Comparison of ENCODE assay signal across 14 mouse cellular contexts in genomic region chr12:71578006-71578405, GRCm38 (mm10).
A peak's percentile ranks its signal among the peaks of the same experiment; 100 is the strongest.
DNase-seq lines count a peak whose midpoint lies in the region; ATAC-seq lines count a peak whose summit lies in the region.
"Had no signal": no experiment of that assay in that cellular context is flagged by ENCODE, and none has a peak within 500 bp of the region (broad histone marks: within the 10 kb centered on the region; RNA-seq: fewer than 3 reads in every experiment).

No protein-coding gene starts in this region.

- H3K27ac ChIP-seq in hindbrain, embryonic 12.5 days: peak overlapping the region; percentile 19; the same call in 1 of the 2 replicates
- no peak overlapping the region for H3K27ac ChIP-seq in hindbrain, embryonic 16.5 days (ENCODE audit: low read depth, low read length)
- H3K27ac ChIP-seq in midbrain, embryonic 11.5 days (ENCODE audit: low read depth, low read length): no peak overlapping the region
- H3K27ac ChIP-seq in midbrain, embryonic 10.5 days (replicated peaks): no peak overlapping the region
- H3K27ac ChIP-seq: embryonic facial prominence, embryonic 12.5 days; forebrain, embryonic 10.5 days; heart, adult 2 months; liver, embryonic 15.5 days had no signal

- peak; percentile 38 to 72 for DNase-seq in adrenal gland, adult (ENCODE audit: inconsistent age in 2 of 2, low spot score in 1 of 2)
- no peak for DNase-seq in adrenal gland, postnatal 14 days
- DNase-seq in midbrain, embryonic 11.5 days (ENCODE audit: low spot score, missing footprints): peak; percentile 68
- DNase-seq in midbrain, embryonic 10.5 days (ENCODE audit: low spot score): no peak
- no peak for DNase-seq in thymus, postnatal 25 days
- no peak for DNase-seq in right cerebral cortex, adult 18-20 months
- DNase-seq: heart, adult 2 months; layer of hippocampus, postnatal 36 days; thymus, adult 18-20 months had no signal

- H3K36me3 ChIP-seq in hindbrain, embryonic 12.5 days: no peaks in the 10 kb centered on the region
- no peaks in the 10 kb centered on the region for H3K36me3 ChIP-seq in hindbrain, embryonic 16.5 days (ENCODE audit: control insufficient read depth, insufficient read depth, low read length)
- no peaks in the 10 kb centered on the region for H3K36me3 ChIP-seq in midbrain, embryonic 11.5 days (ENCODE audit: control insufficient read depth, insufficient read depth, low read length)
- no peaks in the 10 kb centered on the region for H3K36me3 ChIP-seq in midbrain, embryonic 10.5 days
- H3K36me3 ChIP-seq: embryonic facial prominence, embryonic 12.5 days; forebrain, embryonic 10.5 days; liver, embryonic 15.5 days had no signal

- H3K4me2 ChIP-seq in hindbrain, embryonic 12.5 days (replicated peaks): no peak overlapping the region
- H3K4me2 ChIP-seq in hindbrain, embryonic 16.5 days (ENCODE audit: low read length): no peak overlapping the region
- no peak overlapping the region for H3K4me2 ChIP-seq in midbrain, embryonic 11.5 days

- no peaks in the 10 kb centered on the region for H3K27me3 ChIP-seq in hindbrain, embryonic 12.5 days
- H3K27me3 ChIP-seq in hindbrain, embryonic 16.5 days (replicated peaks; ENCODE audit: control insufficient read depth, insufficient read depth, low read length): no peaks in the 10 kb centered on the region
- H3K27me3 ChIP-seq in midbrain, embryonic 11.5 days (ENCODE audit: control insufficient read depth, insufficient read depth, low read length): no peaks in the 10 kb centered on the region
- H3K27me3 ChIP-seq in midbrain, embryonic 10.5 days (ENCODE audit: low read depth, poor library complexity, severe bottlenecking): no peaks in the 10 kb centered on the region
- H3K27me3 ChIP-seq: embryonic facial prominence, embryonic 12.5 days; liver, embryonic 15.5 days had no signal

- WGBS in hindbrain, embryonic 12.5 days: 55% methylated on average over 9 of the region's 9 CpGs
- WGBS in hindbrain, embryonic 16.5 days: 47% methylated on average over 9 of the region's 9 CpGs
- WGBS in midbrain, embryonic 11.5 days: 81% methylated on average over 9 of the region's 9 CpGs
- 84% methylated on average over 9 of the region's 9 CpGs for WGBS in midbrain, embryonic 10.5 days

- H3K4me1 ChIP-seq in hindbrain, embryonic 12.5 days: peaks cover 32% of the 10 kb centered on the region
- peaks cover 8% of the 10 kb centered on the region for H3K4me1 ChIP-seq in hindbrain, embryonic 16.5 days (ENCODE audit: control insufficient read depth, insufficient read depth, low read depth, low read length)
- H3K4me1 ChIP-seq in midbrain, embryonic 11.5 days (ENCODE audit: control insufficient read depth, insufficient read depth, low read length): peaks cover 2% of the 10 kb centered on the region
- peaks cover 29% of the 10 kb centered on the region for H3K4me1 ChIP-seq in midbrain, embryonic 10.5 days
- H3K4me1 ChIP-seq: liver, embryonic 15.5 days had no signal

- no peak overlapping the region for H3K4me3 ChIP-seq in hindbrain, embryonic 12.5 days
- no peak overlapping the region for H3K4me3 ChIP-seq in hindbrain, embryonic 16.5 days (ENCODE audit: low read length)
- no peak overlapping the region for H3K4me3 ChIP-seq in midbrain, embryonic 11.5 days (ENCODE audit: low read depth, low read length)
- H3K4me3 ChIP-seq in midbrain, embryonic 10.5 days: no peak overlapping the region
- H3K4me3 ChIP-seq: heart, adult 2 months had no signal

- H3K9me3 ChIP-seq in hindbrain, embryonic 12.5 days (replicated peaks): no peaks in the 10 kb centered on the region
- no peaks in the 10 kb centered on the region for H3K9me3 ChIP-seq in hindbrain, embryonic 16.5 days (ENCODE audit: control insufficient read depth, low read length)
- H3K9me3 ChIP-seq in midbrain, embryonic 11.5 days (ENCODE audit: control insufficient read depth, low read length): no peaks in the 10 kb centered on the region
- H3K9me3 ChIP-seq in midbrain, embryonic 10.5 days (replicated peaks): no peaks in the 10 kb centered on the region
- H3K9me3 ChIP-seq: embryonic facial prominence, embryonic 12.5 days; forebrain, embryonic 10.5 days; liver, embryonic 15.5 days had no signal

- ATAC-seq in hindbrain, embryonic 12.5 days (ENCODE audit: low FRiP score): peak; percentile 48; the same call in 1 of the 2 replicates
- no peak for ATAC-seq in hindbrain, embryonic 16.5 days
- no peak for ATAC-seq in midbrain, embryonic 11.5 days (ENCODE audit: low FRiP score)

- no peak overlapping the region for H3K9ac ChIP-seq in hindbrain, embryonic 12.5 days
- no peak overlapping the region for H3K9ac ChIP-seq in hindbrain, embryonic 16.5 days (ENCODE audit: low read depth, low read length)
- H3K9ac ChIP-seq in midbrain, embryonic 11.5 days (ENCODE audit: low read length): no peak overlapping the region
- H3K9ac ChIP-seq: embryonic facial prominence, embryonic 12.5 days; liver, embryonic 15.5 days had no signal

Comparison
In these comparisons a context has a peak if more than half of its experiments do, and no peak if none do; other contexts are left out.
1. DNase-seq: peak in adrenal gland, adult (2 of 2) and midbrain, embryonic 11.5 days (single experiment); none in adrenal gland, postnatal 14 days (single experiment), midbrain, embryonic 10.5 days (single experiment), thymus, postnatal 25 days (single experiment) and right cerebral cortex, adult 18-20 months (single experiment).